Mouse (Mus musculus): ENCODE results near the gene Plch1. TPM values are rescaled to one million over a fixed set of nuclear protein-coding genes. Genes with fewer than 3 reads are reported as not detected.
A peak's percentile ranks its signal among the peaks of the same experiment; 100 is the strongest.

Plch1 gene
- polyA plus RNA-seq, 1 experiment from 2014 or later: 27.5 TPM

DNA sequence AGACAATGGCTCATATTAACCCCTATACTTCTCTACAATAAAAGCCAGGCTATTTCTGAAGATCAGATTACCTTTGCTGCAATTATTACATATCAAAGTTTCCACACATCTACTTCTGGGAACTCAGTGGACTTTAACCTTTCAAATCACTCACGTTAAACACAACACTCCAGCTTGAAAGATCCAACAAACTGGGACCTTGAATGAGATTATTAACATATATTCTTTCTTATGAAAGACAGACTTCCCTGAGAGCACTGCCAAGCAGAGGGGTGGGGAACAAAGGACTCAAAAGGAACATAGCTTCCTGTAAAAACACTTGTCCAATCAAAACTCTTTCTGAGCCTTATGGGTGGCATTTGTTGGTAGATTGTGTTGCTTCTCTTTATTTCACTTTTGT lies 85.1 kb downstream of the Plch1 start:
- Histone ChIP-seq H3K27me3 (ENCODE audit: control insufficient read depth, insufficient read depth, low read length) (no peaks in the 10 kb centered on the region), H3K27ac (ENCODE audit: low read depth, low read length) (no peak overlapping the region), H3K4me2 (ENCODE audit: low read depth, low read length, severe bottlenecking) (no peak overlapping the region), H3K36me3 (ENCODE audit: control insufficient read depth, insufficient read depth, low read length) (no peaks in the 10 kb centered on the region), H3K9me3 (ENCODE audit: control insufficient read depth, low read length) (no peaks in the 10 kb centered on the region), H3K9ac (ENCODE audit: low read length) (no peak overlapping the region), H3K4me3 (ENCODE audit: low read depth, low read length) (no peak overlapping the region), H3K4me1 (replicated peaks; ENCODE audit: control insufficient read depth, insufficient read depth, low read length) (no peaks in the 10 kb centered on the region)
- no peak for ATAC-seq (replicated peaks; ENCODE audit: low FRiP score)
- WGBS: 76% methylated on average over 1 of the region's 1 CpGs
- DNase-seq (ENCODE audit: low spot score): no peak

DNA sequence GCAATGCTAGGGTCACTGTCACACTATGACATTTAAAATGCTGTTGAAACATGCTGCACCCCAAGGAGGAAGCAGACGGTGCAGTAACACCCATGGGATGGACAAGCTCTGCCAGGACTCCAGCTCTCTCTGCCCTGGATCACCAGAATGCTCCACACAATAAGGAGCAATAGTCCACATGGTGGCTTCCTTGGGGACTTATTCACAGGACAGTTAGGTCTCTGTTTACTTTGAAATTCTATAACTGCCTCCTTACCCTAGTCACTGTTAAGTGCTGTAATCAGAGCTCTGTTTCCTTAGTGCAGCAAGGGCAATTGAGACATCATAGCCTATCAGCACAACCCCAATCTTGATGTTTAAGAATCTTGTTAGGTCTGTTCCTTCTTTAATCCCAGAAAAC lies 92.4 kb downstream of the Plch1 start:
- Histone ChIP-seq H3K27me3 (ENCODE audit: control insufficient read depth, insufficient read depth, low read length) (no peaks in the 10 kb centered on the region), H3K27ac (ENCODE audit: low read depth, low read length) (no peak overlapping the region), H3K4me2 (ENCODE audit: low read depth, low read length, severe bottlenecking) (no peak overlapping the region), H3K4me3 (ENCODE audit: low read depth, low read length) (no peak overlapping the region), H3K4me1 (replicated peaks; ENCODE audit: control insufficient read depth, insufficient read depth, low read length) (no peaks in the 10 kb centered on the region), H3K9me3 (ENCODE audit: control insufficient read depth, low read length) (no peaks in the 10 kb centered on the region), H3K9ac (ENCODE audit: low read length) (no peak overlapping the region), H3K36me3 (ENCODE audit: control insufficient read depth, insufficient read depth, low read length) (no peaks in the 10 kb centered on the region)
- DNase-seq (ENCODE audit: low spot score) (no peak), ATAC-seq (replicated peaks; ENCODE audit: low FRiP score) (no peak)
- 88% methylated on average over 1 of the region's 1 CpGs for WGBS

DNA sequence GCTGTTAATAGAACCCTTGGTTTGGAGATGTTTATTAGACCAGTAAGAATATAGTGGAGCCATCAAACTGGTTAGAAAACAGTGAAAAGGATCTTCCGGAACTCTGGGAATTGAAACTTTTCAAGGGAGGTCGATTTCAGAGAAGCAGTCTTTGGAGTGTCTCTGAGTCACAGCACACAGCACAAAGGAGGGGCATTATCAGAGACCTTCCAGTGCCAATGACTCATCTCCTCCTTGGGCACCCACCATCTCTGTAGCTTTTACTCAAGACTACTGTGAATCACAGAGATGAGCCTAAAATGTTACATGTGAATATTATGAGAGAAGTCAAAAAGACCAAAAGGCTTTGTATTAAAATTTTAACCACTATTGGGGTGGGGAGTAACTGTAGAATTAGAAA lies 93.8 kb downstream of the Plch1 start:
- H3K27ac ChIP-seq (ENCODE audit: low read depth, low read length): no peak overlapping the region
- no peak for DNase-seq (ENCODE audit: low spot score)
- H3K27me3 ChIP-seq (ENCODE audit: control insufficient read depth, insufficient read depth, low read length): no peaks in the 10 kb centered on the region
- H3K9ac ChIP-seq (ENCODE audit: low read length): no peak overlapping the region
- 89% methylated on average over 2 of the region's 2 CpGs for WGBS
- H3K36me3 ChIP-seq (ENCODE audit: control insufficient read depth, insufficient read depth, low read length): no peaks in the 10 kb centered on the region
- H3K4me1 ChIP-seq (replicated peaks; ENCODE audit: control insufficient read depth, insufficient read depth, low read length): no peaks in the 10 kb centered on the region
- no peak overlapping the region for H3K4me2 ChIP-seq (ENCODE audit: low read depth, low read length, severe bottlenecking)
- no peaks in the 10 kb centered on the region for H3K9me3 ChIP-seq (ENCODE audit: control insufficient read depth, low read length)
- no peak for ATAC-seq (replicated peaks; ENCODE audit: low FRiP score)
- no peak overlapping the region for H3K4me3 ChIP-seq (ENCODE audit: low read depth, low read length)

DNA sequence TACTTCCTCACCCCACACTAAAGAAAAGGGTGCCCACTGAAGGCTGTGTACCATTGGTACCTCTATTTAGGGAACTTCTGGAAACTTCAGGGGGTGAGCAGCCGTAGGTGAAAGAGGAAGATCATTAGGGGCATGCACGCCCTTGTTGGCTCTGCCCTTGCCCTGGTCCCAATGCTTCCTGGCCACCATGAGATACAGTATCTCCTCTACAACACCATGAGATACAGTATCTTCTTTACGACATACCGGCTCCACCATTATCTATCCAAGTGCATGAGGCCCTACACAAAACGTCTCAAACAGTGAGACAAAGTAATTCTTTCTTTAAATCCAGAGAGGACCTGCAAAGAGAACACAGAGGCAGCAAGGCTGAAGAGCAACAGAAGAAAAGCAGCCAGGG lies 98.6 kb downstream of the Plch1 start:
- no peaks in the 10 kb centered on the region for H3K4me1 ChIP-seq (replicated peaks; ENCODE audit: control insufficient read depth, insufficient read depth, low read length)
- no peaks in the 10 kb centered on the region for H3K9me3 ChIP-seq (ENCODE audit: control insufficient read depth, low read length)
- no peak for ATAC-seq (replicated peaks; ENCODE audit: low FRiP score)
- H3K27me3 ChIP-seq (ENCODE audit: control insufficient read depth, insufficient read depth, low read length): no peaks in the 10 kb centered on the region
- no peak overlapping the region for H3K9ac ChIP-seq (ENCODE audit: low read length)
- H3K4me2 ChIP-seq (ENCODE audit: low read depth, low read length, severe bottlenecking): no peak overlapping the region
- DNase-seq (ENCODE audit: low spot score): no peak
- H3K27ac ChIP-seq (ENCODE audit: low read depth, low read length): no peak overlapping the region
- WGBS: 90% methylated on average over 5 of the region's 5 CpGs
- no peak overlapping the region for H3K4me3 ChIP-seq (ENCODE audit: low read depth, low read length)
- no peaks in the 10 kb centered on the region for H3K36me3 ChIP-seq (ENCODE audit: control insufficient read depth, insufficient read depth, low read length)

DNA sequence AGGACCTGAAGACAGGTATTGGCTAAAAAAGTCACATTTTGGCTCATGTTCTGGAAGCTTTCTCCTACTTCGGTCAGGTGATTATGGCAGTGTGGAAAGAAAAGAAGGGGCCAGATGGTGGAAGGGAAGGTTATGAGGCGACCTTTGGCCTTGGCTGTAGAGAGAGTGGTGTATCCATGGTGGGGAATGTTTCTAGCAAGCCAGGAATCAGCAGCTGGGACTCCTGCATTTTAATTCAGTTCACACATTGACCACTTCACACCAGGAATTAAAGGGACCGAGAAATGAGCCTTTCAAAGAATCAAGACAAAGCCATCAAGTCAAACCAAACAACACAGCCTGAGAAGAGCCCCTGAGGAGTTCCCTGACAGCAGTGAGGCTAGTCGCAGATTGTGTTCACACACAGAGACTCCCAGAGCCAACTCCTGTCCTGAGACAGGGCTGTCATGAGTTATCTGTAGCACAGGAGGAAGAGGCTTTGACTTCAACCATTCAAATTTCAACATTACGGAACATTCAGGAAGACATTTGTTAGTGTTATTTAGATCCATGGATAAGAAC lies 112.4 kb downstream of the Plch1 start:
- Histone ChIP-seq H3K27ac (ENCODE audit: low read depth, low read length) (no peak overlapping the region), H3K9me3 (ENCODE audit: control insufficient read depth, low read length) (no peaks in the 10 kb centered on the region), H3K27me3 (ENCODE audit: control insufficient read depth, insufficient read depth, low read length) (no peaks in the 10 kb centered on the region), H3K9ac (ENCODE audit: low read length) (no peak overlapping the region), H3K4me1 (replicated peaks; ENCODE audit: control insufficient read depth, insufficient read depth, low read length) (no peaks in the 10 kb centered on the region), H3K4me2 (ENCODE audit: low read depth, low read length, severe bottlenecking) (no peak overlapping the region), H3K4me3 (ENCODE audit: low read depth, low read length) (no peak overlapping the region), H3K36me3 (ENCODE audit: control insufficient read depth, insufficient read depth, low read length) (no peaks in the 10 kb centered on the region)
- ATAC-seq (replicated peaks; ENCODE audit: low FRiP score) (no peak), DNase-seq (ENCODE audit: low spot score) (no peak)
- WGBS: 63% methylated on average over 5 of the region's 5 CpGs

DNA sequence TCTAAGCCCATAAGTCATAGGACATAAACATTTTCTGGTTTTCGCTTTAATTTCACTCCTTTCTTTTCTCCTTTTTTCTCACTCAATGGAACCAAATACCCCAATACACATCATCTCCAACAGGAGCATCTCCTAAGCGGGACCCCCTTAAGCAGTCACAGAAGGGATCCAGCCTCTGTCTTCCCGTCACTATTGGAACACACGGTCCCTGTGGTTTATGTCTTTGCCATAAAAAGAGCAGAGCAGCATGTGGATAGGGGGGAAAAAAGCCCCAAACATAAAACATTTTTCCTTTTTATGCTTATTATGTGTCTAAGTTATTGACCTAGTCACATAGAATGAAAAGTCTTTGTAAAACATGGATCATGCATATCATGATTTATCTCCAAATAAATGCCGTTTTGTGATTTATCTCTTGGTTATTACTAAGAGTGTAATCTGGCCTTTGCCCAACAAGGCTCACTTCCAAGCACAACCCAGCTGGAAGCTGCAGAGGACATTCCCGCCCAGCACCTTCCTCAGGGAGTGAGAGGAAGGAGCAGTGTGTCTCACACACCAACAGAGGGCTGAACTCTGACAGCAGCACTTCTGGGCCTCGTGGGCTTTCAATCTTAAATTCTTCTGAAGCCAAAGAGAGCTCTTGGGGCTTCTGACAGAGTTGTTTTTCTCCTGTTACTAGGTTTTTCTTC lies 126.5 kb downstream of the Plch1 start:
- Histone ChIP-seq H3K4me1 (replicated peaks; ENCODE audit: control insufficient read depth, insufficient read depth, low read length) (no peaks in the 10 kb centered on the region), H3K36me3 (ENCODE audit: control insufficient read depth, insufficient read depth, low read length) (no peaks in the 10 kb centered on the region; the same call in 1 of the 2 replicates), H3K4me2 (ENCODE audit: low read depth, low read length, severe bottlenecking) (no peak overlapping the region), H3K4me3 (ENCODE audit: low read depth, low read length) (no peak overlapping the region), H3K27me3 (ENCODE audit: control insufficient read depth, insufficient read depth, low read length) (no peaks in the 10 kb centered on the region), H3K27ac (ENCODE audit: low read depth, low read length) (no peak overlapping the region), H3K9ac (ENCODE audit: low read length) (no peak overlapping the region), H3K9me3 (ENCODE audit: control insufficient read depth, low read length) (no peaks in the 10 kb centered on the region)
- WGBS: 92% methylated on average over 7 of the region's 7 CpGs
- ATAC-seq (replicated peaks; ENCODE audit: low FRiP score): no peak
- no peak for DNase-seq (ENCODE audit: low spot score)

DNA sequence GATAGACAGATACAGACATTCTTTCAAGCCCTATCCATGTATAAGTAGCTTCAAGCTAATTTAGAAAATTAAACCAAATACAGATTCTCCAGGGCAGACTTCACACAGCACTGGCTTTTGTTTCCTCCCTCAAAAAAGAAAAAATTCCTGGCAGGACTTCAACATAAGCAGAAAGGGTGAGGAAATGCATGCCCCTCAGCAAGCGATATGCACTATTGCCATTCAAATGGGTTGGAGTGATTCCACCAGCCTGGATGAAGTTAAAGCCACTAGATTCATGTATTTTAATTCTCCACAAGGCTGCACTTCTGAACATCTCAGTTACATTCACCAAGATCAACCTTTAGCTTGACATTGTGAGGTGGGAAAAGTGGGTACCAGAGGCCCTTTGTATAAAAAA lies 138.5 kb downstream of the Plch1 start:
- Histone ChIP-seq H3K36me3 (ENCODE audit: control insufficient read depth, insufficient read depth, low read length) (no peaks in the 10 kb centered on the region), H3K4me3 (ENCODE audit: low read depth, low read length) (no peak overlapping the region), H3K9me3 (ENCODE audit: control insufficient read depth, low read length) (no peaks in the 10 kb centered on the region), H3K9ac (ENCODE audit: low read length) (no peak overlapping the region), H3K27me3 (ENCODE audit: control insufficient read depth, insufficient read depth, low read length) (no peaks in the 10 kb centered on the region), H3K4me2 (ENCODE audit: low read depth, low read length, severe bottlenecking) (no peak overlapping the region), H3K27ac (ENCODE audit: low read depth, low read length) (no peak overlapping the region), H3K4me1 (replicated peaks; ENCODE audit: control insufficient read depth, insufficient read depth, low read length) (no peaks in the 10 kb centered on the region)
- 86% methylated on average over 1 of the region's 1 CpGs for WGBS
- DNase-seq (ENCODE audit: low spot score) (no peak), ATAC-seq (replicated peaks; ENCODE audit: low FRiP score) (no peak)

DNA sequence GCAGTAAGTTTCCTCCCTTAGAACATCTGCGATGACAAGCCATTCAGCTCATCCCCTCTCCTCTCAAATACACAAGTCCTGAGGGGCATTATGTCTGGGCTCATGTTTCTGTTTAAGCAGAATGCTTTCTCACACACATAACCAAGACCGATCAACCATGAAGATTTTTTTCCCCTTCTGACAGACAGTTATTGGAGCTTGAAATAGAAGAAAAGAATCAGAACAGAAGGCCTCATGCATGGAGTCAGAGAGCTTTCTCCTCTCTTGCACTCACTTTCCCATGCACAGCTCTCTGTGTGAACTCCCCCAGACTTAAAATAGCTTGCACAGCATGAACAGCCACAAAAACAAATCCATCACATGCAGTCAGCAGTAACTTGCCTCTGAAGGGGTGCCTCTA lies 159.2 kb downstream of the Plch1 start:
- peak overlapping the region; percentile 19; the same call in 1 of the 2 replicates for H3K27ac ChIP-seq (ENCODE audit: low read depth, low read length)
- ATAC-seq (replicated peaks; ENCODE audit: low FRiP score) (peak; percentile 56; the same call in 1 of the 2 replicates), DNase-seq (ENCODE audit: low spot score) (no peak)
- H3K9me3 ChIP-seq (ENCODE audit: control insufficient read depth, low read length): no peaks in the 10 kb centered on the region
- peaks cover 3% of the 10 kb centered on the region; the same call in 1 of the 2 replicates for H3K36me3 ChIP-seq (ENCODE audit: control insufficient read depth, insufficient read depth, low read length)
- 41% methylated on average over 2 of the region's 2 CpGs for WGBS
- H3K27me3 ChIP-seq (ENCODE audit: control insufficient read depth, insufficient read depth, low read length): no peaks in the 10 kb centered on the region
- no peak overlapping the region for H3K4me3 ChIP-seq (ENCODE audit: low read depth, low read length)
- no peak overlapping the region for H3K9ac ChIP-seq (ENCODE audit: low read length)
- no peak overlapping the region for H3K4me2 ChIP-seq (ENCODE audit: low read depth, low read length, severe bottlenecking)
- 0 out of 2 replicates have a peak, but pooled peaks cover 2% of the 10 kb centered on the region for H3K4me1 ChIP-seq (replicated peaks; ENCODE audit: control insufficient read depth, insufficient read depth, low read length)

DNA sequence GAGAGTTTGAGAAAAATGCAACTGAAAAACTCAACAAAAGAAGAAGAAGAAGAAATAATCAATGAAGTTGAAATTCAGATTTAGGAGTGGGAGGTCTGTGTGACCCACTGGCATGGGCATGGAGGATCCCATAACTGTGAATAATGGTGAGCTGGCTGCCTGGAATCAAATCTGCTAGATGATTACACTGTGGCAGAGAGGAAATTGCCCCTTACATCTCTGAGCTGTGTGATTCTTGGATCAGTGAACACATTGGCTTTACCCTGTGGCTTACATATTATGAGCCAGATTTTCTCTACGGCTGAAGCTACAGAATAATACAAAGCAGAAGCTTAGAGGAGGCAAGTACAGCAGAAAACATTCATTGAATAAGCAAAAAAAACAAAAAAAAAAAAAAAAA lies 170.9 kb downstream of the Plch1 start:
- no peaks in the 10 kb centered on the region for H3K4me1 ChIP-seq (replicated peaks; ENCODE audit: control insufficient read depth, insufficient read depth, low read length)
- 76% methylated on average over 1 of the region's 1 CpGs for WGBS
- H3K27me3 ChIP-seq (ENCODE audit: control insufficient read depth, insufficient read depth, low read length): no peaks in the 10 kb centered on the region
- H3K36me3 ChIP-seq (ENCODE audit: control insufficient read depth, insufficient read depth, low read length): no peaks in the 10 kb centered on the region; the same call in 1 of the 2 replicates
- no peak overlapping the region for H3K9ac ChIP-seq (ENCODE audit: low read length)
- no peak overlapping the region for H3K4me2 ChIP-seq (ENCODE audit: low read depth, low read length, severe bottlenecking)
- ATAC-seq (replicated peaks; ENCODE audit: low FRiP score) (no peak), DNase-seq (ENCODE audit: low spot score) (no peak)
- no peak overlapping the region for H3K27ac ChIP-seq (ENCODE audit: low read depth, low read length)
- H3K9me3 ChIP-seq (ENCODE audit: control insufficient read depth, low read length): no peaks in the 10 kb centered on the region
- H3K4me3 ChIP-seq (ENCODE audit: low read depth, low read length): no peak overlapping the region
